Comparison of ENCODE assay signal across 19 mouse cellular contexts in the genomic region with DNA sequence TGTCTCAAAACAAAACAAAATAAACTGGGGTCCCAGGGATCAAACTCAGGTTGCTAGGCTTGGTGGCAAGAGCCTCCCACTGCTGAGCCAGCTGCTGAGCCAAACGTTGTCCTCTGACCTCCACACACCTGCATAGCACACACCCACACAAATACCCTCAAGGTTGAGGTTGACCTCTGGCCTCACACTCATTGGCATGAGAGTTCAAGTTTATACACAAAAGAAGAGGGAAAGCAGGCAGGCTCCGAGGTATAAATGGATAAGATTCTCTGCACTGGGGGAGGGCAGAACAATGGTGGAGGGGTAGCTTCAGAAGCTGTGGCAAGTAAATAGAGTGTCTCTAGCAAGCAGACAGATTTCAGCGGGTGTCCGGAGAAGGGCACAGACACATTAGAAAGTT. TPM values are rescaled to one million over a fixed set of nuclear protein-coding genes. Genes with fewer than 3 reads are reported as not detected.
A peak's percentile ranks its signal among the peaks of the same experiment; 100 is the strongest.
DNase-seq lines count a peak whose midpoint lies in the region; ATAC-seq and TF ChIP-seq lines count a peak whose summit lies in the region.
"Had no signal": no experiment of that assay in that cellular context is flagged by ENCODE, and none has a peak within 500 bp of the region (broad histone marks: within the 10 kb centered on the region; RNA-seq: fewer than 3 reads in every experiment).

No protein-coding gene starts in this region.

- DNase-seq in hindbrain, embryonic 10.5 days (ENCODE audit: low spot score) = no peak
- DNase-seq in R1 (ENCODE audit: low read depth, low spot score) = peak; percentile 46
- peak; percentile 81 for DNase-seq in kidney, adult 2 months
- peak; percentile 56 to 78 for DNase-seq in kidney, postnatal 25 days
- no peak for DNase-seq in spleen, adult 18-20 months
- DNase-seq in adrenal gland, postnatal 14 days = no peak
- DNase-seq: heart, adult 18-20 months; heart, postnatal 10 days; lung, postnatal 36 days had no signal

- H3K27ac ChIP-seq in hindbrain, embryonic 10.5 days = 0 out of 2 replicates have a peak overlapping the region, but pooled peaks have one; percentile 53
- no peak overlapping the region for H3K27ac ChIP-seq in hindbrain, embryonic 13.5 days
- H3K27ac ChIP-seq in kidney, adult 2 months (ENCODE audit: insufficient read depth, low read depth, low read length) = peak overlapping the region; percentile 61
- H3K27ac ChIP-seq: layer of hippocampus, adult 2 months; midbrain, embryonic 12.5 days had no signal

- no peaks in the 10 kb centered on the region for H3K27me3 ChIP-seq in hindbrain, embryonic 10.5 days (ENCODE audit: insufficient read depth, poor library complexity, severe bottlenecking)
- no peaks in the 10 kb centered on the region for H3K27me3 ChIP-seq in hindbrain, embryonic 13.5 days
- H3K27me3 ChIP-seq in kidney, adult 2 months (replicated peaks; ENCODE audit: control insufficient read depth, insufficient read depth, low read length) = no peaks in the 10 kb centered on the region
- H3K27me3 ChIP-seq: midbrain, embryonic 12.5 days had no signal

- TF ChIP-seq POLR2A in kidney, adult 2 months (IDR thresholded peaks at IDR 0.05; ENCODE audit: low read depth, low read length) = no peak

- ATAC-seq in hindbrain, embryonic 13.5 days (ENCODE audit: low FRiP score) = no peak
- ATAC-seq in activated CD4-positive, CD25-positive, alpha-beta regulatory T cell, adult 4 months = no peak
- ATAC-seq: forebrain, embryonic 14.5 days; hindbrain, embryonic 16.5 days had no signal

- no peaks in the 10 kb centered on the region for H3K36me3 ChIP-seq in hindbrain, embryonic 10.5 days
- H3K36me3 ChIP-seq in hindbrain, embryonic 13.5 days = no peaks in the 10 kb centered on the region
- no peaks in the 10 kb centered on the region for H3K36me3 ChIP-seq in kidney, adult 2 months (ENCODE audit: control insufficient read depth, insufficient read depth, low read length)
- H3K36me3 ChIP-seq: midbrain, embryonic 12.5 days had no signal

- H3K9ac ChIP-seq in hindbrain, embryonic 13.5 days = no peak overlapping the region
- H3K9ac ChIP-seq: midbrain, embryonic 12.5 days had no signal

- peaks cover 15% of the 10 kb centered on the region for H3K4me1 ChIP-seq in hindbrain, embryonic 10.5 days (replicated peaks)
- no peaks in the 10 kb centered on the region for H3K4me1 ChIP-seq in hindbrain, embryonic 13.5 days (replicated peaks)
- H3K4me1 ChIP-seq in kidney, adult 2 months (ENCODE audit: control insufficient read depth, insufficient read depth, low read length) = peaks cover 12% of the 10 kb centered on the region; the same call in 1 of the 2 replicates

- no peak overlapping the region for H3K4me2 ChIP-seq in hindbrain, embryonic 13.5 days
- H3K4me2 ChIP-seq: midbrain, embryonic 12.5 days had no signal

- H3K4me3 ChIP-seq in hindbrain, embryonic 10.5 days = no peak overlapping the region
- H3K4me3 ChIP-seq in hindbrain, embryonic 13.5 days = no peak overlapping the region
- no peak overlapping the region for H3K4me3 ChIP-seq in kidney, adult 2 months (ENCODE audit: insufficient read depth, low read depth, low read length)
- H3K4me3 ChIP-seq: layer of hippocampus, adult 2 months; midbrain, embryonic 12.5 days had no signal

- no peak for TF ChIP-seq CTCF in kidney, adult 2 months (conservative IDR thresholded peaks at IDR 0.05; ENCODE audit: insufficient read depth, insufficient read length, low read depth, low read length)

- H3K9me3 ChIP-seq in hindbrain, embryonic 10.5 days = no peaks in the 10 kb centered on the region
- H3K9me3 ChIP-seq in hindbrain, embryonic 13.5 days = no peaks in the 10 kb centered on the region; the same call in 1 of the 2 replicates

- 31% methylated on average over 4 of the region's 4 CpGs for WGBS in hindbrain, embryonic 10.5 days
- 37% methylated on average over 4 of the region's 4 CpGs for WGBS in hindbrain, embryonic 13.5 days
- 23% methylated on average over 4 of the region's 4 CpGs for WGBS in kidney, adult 2 months

RNA-seq across cellular contexts. Expression of a gene that starts 1.1 kb away (rescaled TPM):
- 0.17 and 0.21 TPM in 2 replicates for polyA plus RNA-seq in hindbrain, embryonic 10.5 days (2016; fragmentation: Nextera tagmentation; extraction: Ambion mirVana)
- polyA plus RNA-seq in hindbrain, embryonic 13.5 days (2015; fragmentation: Nextera tagmentation; extraction: Ambion mirVana) = not detected in 2 replicates
- 329 and 355 TPM in 2 replicates for polyA plus RNA-seq in kidney, adult 2 months (2012; rRNA removed)
- not detected for polyA plus RNA-seq in activated CD4-positive, CD25-positive, alpha-beta regulatory T cell, adult 4 months (2017; shearing (Covaris generic))
- total RNA-seq in adrenal gland, postnatal 14 days (2021) = not detected in 2 replicates
- total RNA-seq: common myeloid progenitor, adult 5-6 weeks; gastrocnemius, adult 18-20 months; heart, adult 18-20 months; heart, postnatal 10 days; layer of hippocampus, adult 2 months; left cerebral cortex, adult 18-20 months had no signal
- polyA plus RNA-seq: C2C12; forebrain, embryonic 14.5 days; midbrain, embryonic 12.5 days had no signal

RNA-seq across cellular contexts. Expression of a gene that starts 50.7 kb away (rescaled TPM):
- 58.6 and 59.7 TPM in 2 replicates for polyA plus RNA-seq in hindbrain, embryonic 10.5 days (2016; fragmentation: Nextera tagmentation; extraction: Ambion mirVana)
- polyA plus RNA-seq in hindbrain, embryonic 13.5 days (2015; fragmentation: Nextera tagmentation; extraction: Ambion mirVana) = 29.6 and 30.5 TPM in 2 replicates
- 24.4 and 29.5 TPM in 2 replicates for polyA plus RNA-seq in kidney, adult 2 months (2012; rRNA removed)
- 10 to 100 TPM; 11.8 to 15.1 TPM for polyA plus RNA-seq in activated CD4-positive, CD25-positive, alpha-beta regulatory T cell, adult 4 months (2017; shearing (Covaris generic))
- 16.9 and 18.4 TPM in 2 replicates for total RNA-seq in adrenal gland, postnatal 14 days (2021)

RNA-seq across cellular contexts. Expression of a gene that starts 50.9 kb away (rescaled TPM):
- 25.3 and 28.7 TPM in 2 replicates for polyA plus RNA-seq in hindbrain, embryonic 10.5 days (2016; fragmentation: Nextera tagmentation; extraction: Ambion mirVana)
- 19.3 and 23.0 TPM in 2 replicates for polyA plus RNA-seq in hindbrain, embryonic 13.5 days (2015; fragmentation: Nextera tagmentation; extraction: Ambion mirVana)
- polyA plus RNA-seq in kidney, adult 2 months (2012; rRNA removed) = 4.3 and 4.8 TPM in 2 replicates
- 10 to 100 TPM; 28.4 to 33.7 TPM for polyA plus RNA-seq in activated CD4-positive, CD25-positive, alpha-beta regulatory T cell, adult 4 months (2017; shearing (Covaris generic))
- total RNA-seq in adrenal gland, postnatal 14 days (2021) = 5.6 and 8.4 TPM in 2 replicates

Comparison
In these comparisons a context has a peak if more than half of its experiments do, and no peak if none do; other contexts are left out.
1. DNase-seq: peak in R1 (single experiment), kidney, adult 2 months (single experiment) and kidney, postnatal 25 days (2 of 2); none in hindbrain, embryonic 10.5 days (single experiment), spleen, adult 18-20 months (0 of 2) and adrenal gland, postnatal 14 days (single experiment).
2. RNA of a gene that starts 1.1 kb away (polyA plus RNA-seq): 329 to 355 TPM in kidney, adult 2 months; 0.17 to 0.21 TPM in hindbrain, embryonic 10.5 days, not detected in hindbrain, embryonic 13.5 days and not detected in activated CD4-positive, CD25-positive, alpha-beta regulatory T cell, adult 4 months; every median in the first group is over 100 times any median in the second.